Mouse (Mus musculus) kidney, adult 18-20 months (tissue): ENCODE measurements around the gene Prim2.

ENCODE experiments used
- DNase-seq: peaks from one replicate; pipeline ENCODE4 v3.0.0; 2021

Prim2 gene

DNA sequence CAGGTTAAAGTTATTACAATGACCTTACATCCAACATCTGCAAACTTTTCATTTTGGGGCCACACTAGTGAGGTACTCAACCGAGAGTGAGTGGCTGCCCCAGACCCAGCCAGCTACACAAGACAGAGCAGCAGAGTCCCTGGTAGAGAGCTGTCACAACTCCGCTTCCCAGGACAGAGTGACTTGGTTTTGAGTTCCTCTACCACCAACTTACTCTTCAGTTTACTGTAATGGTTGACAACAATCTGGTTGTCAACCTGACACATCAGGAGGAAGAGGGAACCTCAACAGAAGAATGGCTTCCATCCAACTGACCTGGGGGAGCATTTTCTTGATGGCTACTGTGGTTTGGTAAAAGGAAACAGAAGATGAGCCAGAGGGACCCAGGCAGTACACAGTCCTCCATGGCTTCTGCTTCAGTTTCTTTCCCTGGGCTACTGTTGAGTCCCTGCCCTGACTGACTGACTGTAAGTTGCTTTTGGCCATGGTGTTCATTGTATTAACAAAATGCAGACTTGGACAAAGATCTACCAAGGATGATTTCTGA is 134.4 kb downstream of the Prim2 start:
- no peak for DNase-seq

DNA sequence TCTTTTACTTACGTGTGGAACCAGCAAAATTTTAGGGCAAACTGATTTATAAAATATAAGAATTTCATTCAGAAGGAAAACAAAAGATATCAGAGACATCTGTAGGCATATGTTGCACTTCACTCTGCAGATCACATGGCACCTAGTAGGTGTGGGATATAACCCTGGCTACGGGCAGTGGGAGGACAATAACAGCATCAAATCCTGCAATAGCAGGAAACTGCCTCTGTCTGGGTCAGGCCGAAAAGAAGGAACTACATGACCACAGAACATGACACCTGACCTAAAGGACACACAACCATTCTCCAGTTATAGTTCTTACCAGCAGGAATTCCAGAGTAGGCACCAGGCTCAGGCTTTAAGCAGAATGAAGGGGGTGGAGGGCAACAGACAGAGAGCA is 137.7 kb downstream of the Prim2 start:
- no peak for DNase-seq

DNA sequence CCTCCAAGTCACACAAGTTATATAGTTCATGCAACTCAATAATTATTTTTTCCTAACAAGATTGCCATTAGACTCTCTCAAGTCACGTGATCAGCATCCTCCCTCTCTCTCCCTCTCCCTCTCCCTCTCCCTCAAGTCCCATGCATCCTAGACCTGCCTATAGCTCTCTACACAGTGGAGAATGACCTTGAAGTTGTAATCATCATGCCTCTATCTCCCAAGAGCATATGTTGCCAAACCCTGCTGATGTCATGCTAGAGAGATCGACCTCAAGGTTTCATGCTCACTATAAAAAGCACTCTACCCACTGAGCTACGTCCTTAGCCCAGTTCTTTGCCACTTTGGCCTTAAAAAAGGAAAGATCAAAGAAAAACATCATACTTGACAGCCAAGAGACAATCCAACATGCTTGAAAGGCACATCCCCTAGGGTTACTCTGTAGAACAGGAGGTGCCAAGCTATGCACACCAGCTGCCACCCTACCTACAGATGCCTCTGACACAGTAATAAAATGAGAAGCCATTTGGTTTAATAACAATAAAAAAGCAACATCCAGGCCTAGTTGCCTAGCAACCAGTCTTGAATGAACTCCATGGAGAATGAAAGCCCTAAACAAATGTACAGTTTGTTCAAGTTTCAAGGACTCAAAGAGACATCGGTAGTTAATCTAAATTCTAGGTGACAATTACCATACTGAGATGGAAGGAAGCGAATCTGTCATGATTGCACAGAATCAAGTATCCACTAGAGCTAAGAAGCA is 138.3 kb downstream of the Prim2 start:
- no peak for DNase-seq

DNA sequence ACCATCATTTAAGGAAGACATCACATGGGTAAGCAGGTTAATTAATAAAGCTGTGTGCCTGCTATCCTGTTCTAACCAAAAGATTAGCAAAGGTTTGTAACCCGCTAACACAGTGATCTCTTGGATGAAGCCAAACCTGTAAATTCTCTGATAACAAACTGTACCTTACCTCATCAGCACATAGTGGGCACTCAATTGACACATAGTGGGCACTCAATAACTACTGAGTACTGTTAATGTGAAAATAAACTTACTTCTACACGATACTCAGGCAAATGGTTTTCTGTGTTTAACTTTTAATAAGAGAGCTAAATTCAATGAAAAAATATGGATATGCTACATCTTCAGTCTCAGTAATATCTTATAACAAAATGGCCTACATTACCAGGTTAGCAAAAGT is 139.1 kb downstream of the Prim2 start:
- DNase-seq: no peak

DNA sequence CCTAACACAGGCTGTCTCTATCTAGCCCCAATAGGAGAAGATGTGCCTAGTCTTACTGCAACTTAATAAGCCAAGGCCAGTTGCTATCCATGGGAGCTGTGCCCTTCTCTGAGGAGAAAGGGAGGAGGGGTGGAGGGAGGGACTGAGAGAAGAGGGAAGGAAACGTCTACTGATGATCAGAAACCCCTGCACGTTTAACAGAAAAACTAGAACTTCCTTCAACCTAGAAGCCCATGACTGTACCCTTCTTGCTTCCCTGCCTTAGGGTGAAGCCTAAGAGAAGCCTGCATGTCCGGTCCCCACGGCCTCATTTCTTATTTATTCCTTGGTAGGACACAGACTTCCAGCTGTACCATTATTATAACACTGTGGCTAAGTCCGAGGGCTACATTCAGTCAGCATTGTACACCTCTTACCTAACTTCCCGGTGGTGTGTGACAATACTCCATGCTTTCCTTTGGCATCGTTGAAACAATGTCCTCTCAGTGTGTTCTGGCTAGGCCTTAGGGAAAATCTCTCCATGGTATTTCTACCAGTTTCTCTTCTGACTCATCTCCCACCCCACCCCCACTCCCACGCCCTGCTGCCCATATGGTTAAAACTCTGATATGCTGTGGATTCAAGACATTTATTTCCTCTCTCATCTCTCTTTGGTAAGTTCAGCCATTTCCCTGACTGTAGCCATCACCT is 139.9 kb downstream of the Prim2 start:
- DNase-seq: no peak

DNA sequence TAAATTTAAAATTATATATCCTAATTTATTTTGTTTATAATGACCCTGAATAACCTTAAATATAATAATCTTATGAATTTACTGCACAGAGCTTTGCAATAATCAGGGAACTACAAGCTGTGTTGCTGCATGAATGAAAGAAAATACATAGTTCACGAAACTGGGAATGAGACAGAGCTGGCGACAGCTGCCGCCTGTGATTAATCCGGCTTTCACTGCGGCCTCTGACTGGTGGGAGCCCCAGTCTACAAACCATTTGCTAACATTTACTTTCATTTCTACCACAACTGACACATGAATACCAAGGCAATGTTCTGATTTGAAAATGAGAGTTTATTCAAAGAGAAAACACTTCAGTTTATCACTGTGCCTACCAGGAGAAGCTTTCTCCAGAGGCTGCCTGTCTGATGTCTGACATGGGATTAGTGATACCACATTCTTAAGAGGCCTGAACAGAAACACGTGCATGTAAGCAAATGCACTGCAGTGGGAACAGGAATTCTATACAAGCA is 142.2 kb downstream of the Prim2 start:
- no peak for DNase-seq

DNA sequence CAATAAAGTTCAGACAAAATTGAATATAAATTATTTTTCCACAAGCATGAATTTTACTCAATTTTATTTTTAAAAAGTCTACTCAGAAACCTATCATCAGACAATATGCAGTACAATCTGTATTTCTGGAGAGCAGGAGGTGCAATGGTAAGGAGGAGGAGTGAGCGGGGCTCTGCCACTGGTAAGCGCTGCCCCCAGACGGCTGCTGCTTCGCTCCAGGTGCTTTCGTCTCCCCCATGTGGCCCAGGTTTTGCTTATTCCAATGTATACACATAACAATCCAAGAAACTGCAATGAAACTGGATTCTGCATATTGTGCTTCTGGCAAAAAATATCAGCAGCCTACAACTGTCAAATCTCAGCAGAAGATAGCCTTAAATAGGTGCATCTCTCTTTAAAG is 146.4 kb downstream of the Prim2 start:
- no peak for DNase-seq

DNA sequence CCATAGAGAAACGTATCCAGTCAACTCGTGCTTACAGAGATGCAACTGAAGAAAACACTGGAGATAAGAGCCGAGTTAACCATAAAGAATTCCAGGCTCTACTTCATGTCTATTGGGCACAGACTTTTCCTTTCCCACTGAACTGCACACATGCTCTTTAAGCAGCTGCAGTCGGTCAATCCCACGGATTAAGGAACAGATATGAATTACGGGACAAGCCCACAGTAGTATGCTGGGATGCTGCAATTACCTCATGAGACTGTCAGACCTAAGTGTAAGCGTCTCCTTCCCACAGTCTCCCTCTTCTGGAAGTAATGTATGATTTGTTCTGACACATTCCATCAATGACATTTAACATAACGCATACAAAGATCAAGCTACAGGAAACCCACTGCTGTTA is 154.5 kb downstream of the Prim2 start:
- no peak for DNase-seq

DNA sequence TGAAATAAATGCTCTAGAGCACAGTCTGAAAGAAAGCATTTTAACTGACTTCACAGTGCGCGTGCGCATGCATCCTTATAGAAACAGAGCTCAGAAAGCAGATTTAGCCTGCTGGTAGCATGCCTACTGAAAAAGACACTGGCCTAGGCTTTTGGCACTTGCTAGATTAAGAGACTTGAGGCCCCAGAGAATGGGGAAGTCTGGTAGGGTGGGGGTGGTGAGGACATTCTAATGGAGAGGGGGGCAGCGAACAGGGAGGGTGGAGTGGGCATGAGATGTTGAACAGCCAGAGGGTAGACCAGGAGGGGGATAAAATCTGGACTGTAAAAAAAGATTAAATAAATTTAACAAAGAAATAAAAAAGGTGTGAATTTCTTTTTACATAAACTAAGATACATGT is 158.3 kb downstream of the Prim2 start:
- no peak for DNase-seq

DNA sequence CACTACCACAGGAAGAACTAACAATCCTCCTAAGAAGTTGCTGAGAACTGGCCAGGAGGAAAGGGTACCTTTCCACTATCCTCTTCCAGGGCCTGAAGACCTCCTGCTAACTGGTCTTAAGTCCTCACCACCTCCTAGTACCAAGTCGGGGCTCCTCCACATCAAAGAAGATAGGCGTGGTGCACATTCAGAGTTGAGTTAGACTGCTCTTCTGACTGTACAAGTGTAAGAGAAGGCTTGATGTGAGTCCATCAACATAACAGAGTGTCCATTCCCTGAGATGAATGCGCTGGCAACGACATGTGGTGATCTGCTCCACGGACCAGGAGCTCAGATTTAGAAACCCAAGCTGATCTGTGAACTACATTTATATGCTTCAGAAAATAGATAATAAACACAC is 165.2 kb downstream of the Prim2 start:
- no peak for DNase-seq

DNA sequence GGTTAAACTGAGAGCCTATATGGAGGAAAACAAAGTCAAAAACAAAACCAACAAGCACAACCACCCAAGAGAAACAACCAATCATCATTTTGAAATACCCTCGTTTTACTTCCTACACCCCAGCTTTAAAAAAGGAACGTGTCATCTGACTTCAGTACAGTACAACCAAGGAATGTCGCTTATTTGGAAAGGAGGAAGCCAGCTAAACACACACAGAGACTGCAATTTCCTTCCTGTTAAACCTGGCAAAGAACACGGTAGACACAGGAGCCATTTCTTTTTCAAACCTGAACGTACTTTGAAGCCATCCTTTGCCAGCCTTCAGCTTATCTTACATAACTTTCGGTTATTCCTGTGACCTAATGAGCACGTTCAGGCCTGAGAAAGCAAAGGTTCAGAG is 166.7 kb downstream of the Prim2 start:
- DNase-seq: no peak

DNA sequence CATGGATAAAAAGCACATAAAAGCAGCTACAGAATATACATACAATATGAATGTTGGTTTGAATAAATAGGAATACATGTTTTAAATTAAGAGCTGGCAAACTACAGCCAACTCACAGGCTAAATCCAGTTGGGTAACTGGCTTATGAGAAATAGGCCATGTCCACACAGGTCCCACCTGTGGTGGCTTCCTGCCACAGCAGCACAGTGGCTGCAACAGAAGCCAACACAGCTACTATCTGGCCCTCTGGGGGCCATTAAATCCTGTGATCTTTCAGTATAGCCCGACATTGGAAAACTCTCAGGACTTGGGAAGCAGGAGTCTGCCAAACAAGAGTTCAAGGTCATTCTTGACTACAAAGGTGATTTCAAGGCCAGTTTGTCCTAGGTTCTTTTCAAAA is 167.3 kb downstream of the Prim2 start:
- DNase-seq: no peak

DNA sequence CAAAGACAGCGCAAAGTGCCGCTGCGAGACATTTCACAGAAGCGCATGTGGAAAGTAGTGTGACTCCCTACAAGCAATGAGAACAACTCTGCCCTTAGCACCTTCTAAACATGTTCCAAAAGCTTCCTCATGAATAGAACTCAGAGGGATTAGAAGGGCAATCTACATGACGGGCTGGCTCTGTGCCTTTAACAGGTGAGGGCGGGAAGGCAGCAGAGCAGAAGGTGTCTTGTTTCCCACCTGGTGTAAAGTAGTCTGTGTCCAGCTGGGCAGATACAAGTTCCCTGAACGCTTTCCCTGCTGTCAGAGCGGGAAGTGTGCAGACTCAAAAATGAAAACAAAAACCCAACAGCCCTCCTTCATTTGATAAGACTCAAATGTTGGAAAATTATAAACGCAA is 169.5 kb downstream of the Prim2 start:
- no peak for DNase-seq

DNA sequence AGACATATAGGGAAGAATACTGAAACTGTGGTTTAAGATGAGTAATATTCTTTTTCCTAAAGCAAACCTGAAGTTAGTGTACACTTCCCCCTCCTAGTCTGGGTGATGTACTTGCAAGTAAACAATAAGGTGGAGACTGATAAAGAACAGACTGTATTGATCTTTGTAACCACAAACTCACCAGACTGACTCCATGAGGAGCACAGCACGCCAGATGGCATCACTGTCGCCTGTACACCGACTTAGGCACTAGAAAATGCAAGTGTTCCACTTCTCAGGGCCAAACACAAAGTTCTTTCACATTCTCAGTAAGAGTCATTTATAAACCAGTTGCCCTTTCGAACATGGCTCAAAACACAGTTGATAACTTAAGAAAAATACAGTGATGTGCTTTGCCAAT is 170.0 kb downstream of the Prim2 start:
- no peak for DNase-seq

DNA sequence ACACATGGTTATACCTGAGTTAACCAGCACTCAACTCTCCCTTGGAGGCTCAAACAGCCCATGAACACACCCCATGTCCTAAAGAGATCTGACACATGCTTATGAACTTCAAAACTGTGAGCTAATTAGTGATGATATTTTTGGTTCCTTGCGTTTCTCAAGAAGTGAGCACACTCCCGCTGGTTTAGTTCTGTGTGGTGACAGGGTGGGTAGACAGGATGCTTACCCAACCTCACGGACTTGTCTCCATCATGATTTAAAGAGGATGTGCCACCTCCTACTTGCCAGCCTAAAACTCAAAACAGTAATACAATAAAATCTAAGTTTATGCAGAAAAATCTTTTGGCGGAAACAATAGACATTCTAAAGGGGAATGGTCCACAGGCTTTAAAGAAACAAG is 173.5 kb downstream of the Prim2 start:
- DNase-seq: no peak

DNA sequence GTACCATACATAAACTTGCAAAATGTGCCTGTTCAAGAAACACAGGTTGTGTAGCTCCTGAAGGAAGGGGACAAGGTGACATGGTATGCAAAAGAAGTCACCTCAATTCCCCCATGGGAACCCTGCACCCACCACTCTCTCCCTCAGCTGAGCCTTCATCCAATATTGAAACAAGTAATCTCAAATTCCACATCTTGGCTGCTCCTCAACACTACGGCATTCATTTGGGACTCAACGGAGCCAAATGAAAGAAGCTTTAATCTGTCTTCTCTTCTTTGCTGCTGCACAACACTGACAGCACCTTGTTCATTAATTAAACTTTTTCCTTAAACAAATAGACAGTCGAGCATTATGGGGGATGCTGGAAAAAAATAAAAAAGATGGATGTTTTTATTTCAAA is 174.0 kb downstream of the Prim2 start:
- DNase-seq: no peak

DNA sequence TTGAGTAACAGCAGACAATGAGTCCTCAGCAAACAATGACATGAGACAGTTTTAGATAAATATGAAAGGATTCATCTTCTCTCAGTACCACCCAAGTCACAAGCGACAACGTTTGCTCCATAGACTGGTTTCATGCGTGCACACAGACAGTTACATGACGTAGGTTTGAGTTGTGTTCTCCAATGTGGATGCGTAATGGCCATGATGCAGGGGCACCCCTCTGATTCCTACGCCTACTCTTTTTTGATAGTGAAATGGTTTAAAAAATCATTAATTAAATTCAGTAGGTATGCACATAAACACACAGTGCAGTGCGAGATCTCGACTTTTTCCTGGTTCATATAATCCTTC is 174.4 kb downstream of the Prim2 start:
- DNase-seq: no peak

DNA sequence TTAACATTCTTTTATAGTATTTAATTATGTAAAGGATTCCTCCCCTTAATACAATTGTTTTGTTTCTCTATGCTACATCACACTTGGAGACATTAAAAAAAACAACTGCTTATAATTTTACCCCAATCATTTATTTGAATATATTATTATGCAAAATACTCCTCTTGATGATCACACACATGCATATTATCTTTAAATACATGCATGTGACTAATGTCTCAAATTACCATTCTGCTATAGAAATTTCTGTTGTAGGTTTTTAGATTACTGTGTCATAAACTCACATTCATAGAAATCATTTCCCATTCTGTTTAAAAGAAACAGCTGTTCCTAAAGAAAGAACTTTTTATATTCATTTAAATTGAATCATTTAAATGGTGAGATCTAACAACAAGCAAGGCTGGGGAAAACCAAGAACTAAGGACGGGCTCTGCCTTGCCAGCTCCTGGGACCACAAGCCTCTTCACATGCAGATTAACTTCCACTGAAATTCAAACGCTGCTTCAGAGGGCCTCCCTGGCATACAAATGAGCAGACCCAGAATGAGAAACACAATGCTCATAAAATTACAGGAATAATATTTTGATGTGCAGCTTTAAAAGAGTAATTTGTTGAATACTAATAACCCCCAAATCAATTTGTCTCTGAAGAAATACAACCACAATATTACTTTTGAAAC is 174.9 kb downstream of the Prim2 start:
- DNase-seq: no peak

DNA sequence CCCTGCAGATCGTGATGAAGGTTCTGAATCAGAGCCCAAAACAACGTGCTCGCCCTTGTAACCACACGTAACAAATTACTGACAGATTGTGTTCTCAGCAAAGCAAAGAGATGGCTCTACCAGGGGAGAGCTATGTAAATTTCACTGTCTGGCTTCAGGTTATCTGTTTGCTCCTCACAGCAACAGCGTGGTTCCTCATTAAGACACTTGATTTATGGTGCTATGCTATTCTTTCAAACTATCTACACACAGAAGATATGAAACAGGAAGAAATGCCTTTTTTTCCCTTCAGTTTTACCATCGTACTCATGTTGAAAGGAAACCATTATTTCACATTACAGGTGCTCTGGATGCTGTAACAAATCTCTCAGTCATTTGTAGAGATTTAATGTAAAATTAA is 179.4 kb downstream of the Prim2 start:
- no peak for DNase-seq

DNA sequence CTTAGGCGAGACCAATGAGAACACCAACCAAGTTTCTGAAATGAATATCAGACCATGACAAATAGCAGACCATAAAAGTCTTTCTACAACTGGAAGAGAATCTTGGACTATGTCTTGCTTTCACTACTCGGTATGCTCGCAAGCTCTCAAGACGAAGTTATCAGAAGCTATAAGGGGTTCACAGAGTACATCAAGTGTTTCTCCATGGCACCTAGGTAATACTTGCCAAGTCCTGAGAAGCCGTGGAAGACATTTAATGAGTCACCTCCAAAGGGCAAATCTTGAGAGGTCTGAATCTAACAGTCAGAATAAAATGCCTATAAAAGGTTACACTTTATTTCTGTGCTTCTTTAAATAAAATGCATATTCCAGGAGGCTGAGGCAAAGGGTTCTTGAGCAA is 181.2 kb downstream of the Prim2 start:
- DNase-seq: no peak

DNA sequence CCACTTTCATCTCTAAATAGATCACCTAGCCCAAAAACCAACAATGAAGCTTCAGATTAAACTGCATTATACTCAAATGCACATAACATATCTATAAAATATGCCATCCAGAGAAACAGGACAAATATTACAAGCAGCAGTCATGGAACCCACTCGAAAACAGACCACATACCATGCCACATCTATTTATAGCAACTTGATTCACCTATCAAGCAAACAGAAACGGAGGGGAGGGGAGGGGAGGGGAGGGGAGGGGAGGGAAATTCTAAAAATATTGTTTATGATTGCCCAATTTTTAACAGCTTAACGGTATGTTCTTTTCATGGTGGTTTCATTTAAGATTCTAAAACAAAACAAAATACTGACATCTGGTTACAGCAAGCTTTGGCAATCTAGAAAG is 185.8 kb downstream of the Prim2 start:
- no peak for DNase-seq

DNA sequence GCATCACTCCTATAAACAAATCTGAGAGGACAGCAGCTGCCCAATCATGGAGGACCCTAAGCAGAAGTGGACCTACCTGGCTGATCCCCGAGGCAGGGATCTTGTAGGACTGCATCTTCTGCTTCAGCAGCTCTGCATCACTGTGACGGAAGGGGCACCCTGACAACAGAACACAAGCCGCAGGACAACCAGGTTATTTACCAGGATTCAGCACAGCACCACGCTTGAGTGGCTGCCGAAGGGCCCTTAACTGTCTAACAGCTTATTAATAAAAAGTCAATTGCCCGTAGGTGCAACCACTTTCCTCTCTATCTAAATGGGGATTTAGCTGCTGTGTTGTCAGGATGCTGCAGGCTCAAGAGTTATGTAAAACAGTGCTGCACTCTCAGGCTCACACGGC is 189.2 kb downstream of the Prim2 start:
- DNase-seq: no peak

DNA sequence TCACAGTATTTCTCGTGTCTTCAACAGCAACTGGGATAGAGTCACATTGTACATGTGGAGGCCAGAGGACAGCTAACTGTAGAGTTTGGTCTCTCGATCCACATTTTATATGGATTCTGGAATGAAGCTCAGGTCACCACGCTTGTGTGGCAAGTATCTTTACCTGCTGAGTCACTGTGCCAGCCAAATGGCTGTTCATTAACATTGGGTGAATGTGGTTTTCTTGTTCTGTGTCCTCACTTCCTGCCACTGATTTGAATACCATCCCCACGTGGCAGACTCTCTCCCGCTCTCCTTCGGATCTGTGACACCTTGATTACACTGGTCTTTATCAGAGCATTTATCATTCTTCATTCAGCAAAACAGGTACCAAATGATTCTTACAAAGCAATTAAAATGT is 198.5 kb downstream of the Prim2 start:
- DNase-seq: no peak

DNA sequence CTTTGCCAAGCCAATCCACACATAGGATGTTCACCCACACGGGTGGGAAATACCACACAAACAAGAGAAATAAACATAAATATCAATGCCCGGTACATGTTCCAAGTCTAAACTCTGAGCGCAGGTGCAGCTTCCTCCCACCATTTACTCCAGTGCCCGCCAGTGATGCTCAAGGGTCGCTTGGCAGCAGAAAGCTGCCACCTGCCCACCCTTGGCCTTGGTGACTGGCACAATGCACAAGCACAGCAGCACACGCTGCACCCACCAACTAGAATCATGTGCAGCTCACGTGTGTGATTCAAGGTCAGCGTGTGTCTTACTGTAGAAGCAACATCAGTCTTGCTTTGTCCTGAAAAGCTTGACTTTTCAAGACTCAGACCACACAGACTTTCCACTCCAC is 199.4 kb downstream of the Prim2 start:
- no peak for DNase-seq
